Mouse (Mus musculus): Measurements from ENCODE around the gene Mrps2. TPM values are rescaled to one million over a fixed set of nuclear protein-coding genes. Genes with fewer than 3 reads are reported as not detected.

The Mrps2 gene
- polyA plus RNA-seq, 1 experiment from 2014 or later, result 60.6 TPM

Other genes starting within 250 kb of the Mrps2 start
- gene Ppp1r26, start 21.3 kb upstream of the Mrps2 start, polyA plus RNA-seq (2014; fragmentation: Nextera tagmentation; extraction: Ambion mirVana), result 2.3 and 3.1 TPM in 2 replicates
- gene 1700007K13Rik, start 1.7 kb upstream of the Mrps2 start, polyA plus RNA-seq (2014; fragmentation: Nextera tagmentation; extraction: Ambion mirVana), result 0.40 TPM in 1 of 2 replicates, not detected in the other
- 0.17 and 0.27 TPM in 2 replicates for gene Gbgt1, start 28.8 kb downstream of the Mrps2 start, polyA plus RNA-seq (2014; fragmentation: Nextera tagmentation; extraction: Ambion mirVana)
- gene Gm10134, start 38.0 kb downstream of the Mrps2 start, polyA plus RNA-seq (2014; fragmentation: Nextera tagmentation; extraction: Ambion mirVana), result not detected in 2 replicates
- 12.2 and 12.5 TPM in 2 replicates for gene Ralgds, start 45.1 kb downstream of the Mrps2 start, polyA plus RNA-seq (2014; fragmentation: Nextera tagmentation; extraction: Ambion mirVana)
- not detected in 2 replicates for gene Cel, start 95.3 kb downstream of the Mrps2 start, polyA plus RNA-seq (2014; fragmentation: Nextera tagmentation; extraction: Ambion mirVana)
- 22.5 and 23.3 TPM in 2 replicates for gene Gtf3c5, start 115.7 kb downstream of the Mrps2 start, polyA plus RNA-seq (2014; fragmentation: Nextera tagmentation; extraction: Ambion mirVana)
- gene Gfi1b, start 153.9 kb downstream of the Mrps2 start, polyA plus RNA-seq (2014; fragmentation: Nextera tagmentation; extraction: Ambion mirVana), result 7.6 and 10.9 TPM in 2 replicates
- gene Tsc1, start 173.2 kb downstream of the Mrps2 start, polyA plus RNA-seq (2014; fragmentation: Nextera tagmentation; extraction: Ambion mirVana), result 14.2 and 16.2 TPM in 2 replicates
- 2.4 and 3.0 TPM in 2 replicates for gene Spaca9, start 231.7 kb downstream of the Mrps2 start, polyA plus RNA-seq (2014; fragmentation: Nextera tagmentation; extraction: Ambion mirVana)
- 0.45 and 1.2 TPM in 2 replicates for gene Ak8, start 232.1 kb downstream of the Mrps2 start, polyA plus RNA-seq (2014; fragmentation: Nextera tagmentation; extraction: Ambion mirVana)

Measured in heart, embryonic 11.5 days (tissue).